10 mouse cellular contexts compared by ENCODE assay signal in genomic region chr16:22022122-22022521, GRCm38 (mm10). TPM values are rescaled to one million over a fixed set of nuclear protein-coding genes. Genes with fewer than 3 reads are reported as not detected.
A peak's percentile ranks its signal among the peaks of the same experiment; 100 is the strongest.
DNase-seq lines count a peak whose midpoint lies in the region; ATAC-seq and TF ChIP-seq lines count a peak whose summit lies in the region.
"Had no signal": no experiment of that assay in that cellular context is flagged by ENCODE, and none has a peak within 500 bp of the region (broad histone marks: within the 10 kb centered on the region; RNA-seq: fewer than 3 reads in every experiment).

No protein-coding gene starts in this region.

- no peak overlapping the region for H3K27ac ChIP-seq in embryonic facial prominence, embryonic 11.5 days (replicated peaks; ENCODE audit: low read depth, low read length)
- H3K27ac ChIP-seq in embryonic facial prominence, embryonic 10.5 days (replicated peaks), result no peak overlapping the region
- no peak overlapping the region for H3K27ac ChIP-seq in lung, embryonic 14.5 days (ENCODE audit: low read depth)
- H3K27ac ChIP-seq: embryonic facial prominence, embryonic 12.5 days had no signal

- no peaks in the 10 kb centered on the region for H3K4me1 ChIP-seq in embryonic facial prominence, embryonic 11.5 days (ENCODE audit: control insufficient read depth, insufficient read depth, low read length)
- H3K4me1 ChIP-seq in embryonic facial prominence, embryonic 10.5 days, result no peaks in the 10 kb centered on the region
- no peaks in the 10 kb centered on the region for H3K4me1 ChIP-seq in lung, embryonic 14.5 days (ENCODE audit: insufficient read depth)
- H3K4me1 ChIP-seq in lung, adult 2 months (ENCODE audit: control insufficient read depth, insufficient read depth, low read length), result no peaks in the 10 kb centered on the region
- H3K4me1 ChIP-seq: embryonic facial prominence, embryonic 12.5 days had no signal

- TF ChIP-seq POLR2A in lung, adult 2 months (IDR thresholded peaks at IDR 0.05; ENCODE audit: borderline replicate concordance, extremely low read depth, low read depth, low read length), result no peak

- TF ChIP-seq CTCF in lung, embryonic 14.5 days (IDR thresholded peaks at IDR 0.05; ENCODE audit: low read depth), result peak; percentile 68
- no peak for TF ChIP-seq CTCF in lung, adult 2 months (IDR thresholded peaks at IDR 0.05; ENCODE audit: insufficient read depth, low read length)

- H3K27me3 ChIP-seq in embryonic facial prominence, embryonic 11.5 days (ENCODE audit: control insufficient read depth, insufficient read depth, low read length), result no peaks in the 10 kb centered on the region
- no peaks in the 10 kb centered on the region for H3K27me3 ChIP-seq in embryonic facial prominence, embryonic 10.5 days (replicated peaks; ENCODE audit: low read depth, poor library complexity, severe bottlenecking)
- no peaks in the 10 kb centered on the region for H3K27me3 ChIP-seq in lung, embryonic 14.5 days (ENCODE audit: insufficient read depth, low read length)
- no peaks in the 10 kb centered on the region for H3K27me3 ChIP-seq in splenic B cell, adult 2 months (ENCODE audit: control insufficient read depth, insufficient read depth, low read length, poor library complexity, severe bottlenecking)
- H3K27me3 ChIP-seq: embryonic facial prominence, embryonic 12.5 days had no signal

- ATAC-seq in embryonic facial prominence, embryonic 11.5 days (replicated peaks; ENCODE audit: insufficient number of reproducible peaks, low FRiP score, low TSS enrichment, low read depth), result no peak
- no peak for ATAC-seq in lung, embryonic 14.5 days (ENCODE audit: insufficient read depth)
- no peak for ATAC-seq in erythroid progenitor cell, adult 5-6 weeks (replicated peaks; ENCODE audit: low FRiP score, poor library complexity, severe bottlenecking)

- no peak overlapping the region for H3K9ac ChIP-seq in embryonic facial prominence, embryonic 11.5 days (replicated peaks; ENCODE audit: low read length)
- no peak overlapping the region for H3K9ac ChIP-seq in lung, embryonic 14.5 days
- H3K9ac ChIP-seq: embryonic facial prominence, embryonic 12.5 days had no signal

- H3K4me2 ChIP-seq in embryonic facial prominence, embryonic 11.5 days (ENCODE audit: low read depth, low read length), result no peak overlapping the region
- no peak overlapping the region for H3K4me2 ChIP-seq in lung, embryonic 14.5 days
- H3K4me2 ChIP-seq: embryonic facial prominence, embryonic 12.5 days; heart, embryonic 11.5 days had no signal

- DNase-seq in embryonic facial prominence, embryonic 11.5 days (ENCODE audit: low spot score), result peak; percentile 13
- DNase-seq in embryonic facial prominence, embryonic 10.5 days (ENCODE audit: low spot score), result no peak
- peak; percentile 42 for DNase-seq in lung, embryonic 14.5 days
- no peak for DNase-seq in lung, adult 2 months
- peak; percentile 82 for DNase-seq in R1 (ENCODE audit: low read depth, low spot score)
- peak; percentile 64 for DNase-seq in splenic B cell, adult 2 months (ENCODE audit: low read depth, low spot score)
- DNase-seq in gastrocnemius, postnatal 25 days, result no peak

- 95% methylated on average over 2 of the region's 2 CpGs for WGBS in embryonic facial prominence, embryonic 11.5 days
- 96% methylated on average over 2 of the region's 2 CpGs for WGBS in embryonic facial prominence, embryonic 10.5 days
- WGBS in lung, embryonic 14.5 days, result 91% methylated on average over 2 of the region's 2 CpGs
- WGBS in lung, adult 2 months, result 96% methylated on average over 2 of the region's 2 CpGs

- peaks cover 4% of the 10 kb centered on the region for H3K9me3 ChIP-seq in embryonic facial prominence, embryonic 11.5 days (replicated peaks; ENCODE audit: control insufficient read depth, low read length)
- peaks cover 6% of the 10 kb centered on the region for H3K9me3 ChIP-seq in embryonic facial prominence, embryonic 10.5 days
- H3K9me3 ChIP-seq in lung, embryonic 14.5 days (ENCODE audit: low read depth, low read length), result peaks cover 6% of the 10 kb centered on the region; the same call in 1 of the 2 replicates

- peaks cover 3% of the 10 kb centered on the region; the same call in 1 of the 2 replicates for H3K36me3 ChIP-seq in embryonic facial prominence, embryonic 11.5 days (replicated peaks; ENCODE audit: control insufficient read depth, insufficient read depth, low read depth, low read length)
- H3K36me3 ChIP-seq in embryonic facial prominence, embryonic 10.5 days (replicated peaks), result peaks cover 96% of the 10 kb centered on the region
- H3K36me3 ChIP-seq in lung, embryonic 14.5 days (ENCODE audit: insufficient read depth), result peaks cover 69% of the 10 kb centered on the region
- peaks cover 15% of the 10 kb centered on the region for H3K36me3 ChIP-seq in splenic B cell, adult 2 months (ENCODE audit: control insufficient read depth, insufficient read depth, low read length, poor library complexity, severe bottlenecking)

- H3K4me3 ChIP-seq in embryonic facial prominence, embryonic 11.5 days (ENCODE audit: low read depth, low read length), result no peak overlapping the region
- H3K4me3 ChIP-seq in embryonic facial prominence, embryonic 10.5 days, result no peak overlapping the region
- H3K4me3 ChIP-seq in lung, embryonic 14.5 days (ENCODE audit: low read depth, low read length), result no peak overlapping the region
- no peak overlapping the region for H3K4me3 ChIP-seq in lung, adult 2 months (replicated peaks; ENCODE audit: extremely low read depth, low read depth, low read length)
- H3K4me3 ChIP-seq: embryonic facial prominence, embryonic 12.5 days had no signal

RNA-seq across cellular contexts. Expression of gene Senp2, which starts 12.8 kb away (rescaled TPM):
- 60.2 and 62.4 TPM in 2 replicates for polyA plus RNA-seq in embryonic facial prominence, embryonic 11.5 days (2014; fragmentation: Nextera tagmentation; extraction: Ambion mirVana)
- polyA plus RNA-seq in embryonic facial prominence, embryonic 10.5 days (2016; fragmentation: Nextera tagmentation; extraction: Ambion mirVana), result 69.1 and 69.8 TPM in 2 replicates
- 52.7 and 53.1 TPM in 2 replicates for polyA plus RNA-seq in lung, embryonic 14.5 days (2014; fragmentation: Nextera tagmentation; extraction: Ambion mirVana)
- 8.1 and 13.7 TPM in 2 replicates for polyA plus RNA-seq in lung, adult 2 months (2012; rRNA removed)
- total RNA-seq in erythroid progenitor cell, adult 5-6 weeks (2015; ENCODE audit: low replicate concordance), result 84.3 and 107 TPM in 2 replicates
- 114 and 119 TPM in 2 replicates for total RNA-seq in erythroid progenitor cell, adult 5-6 weeks (2017; ENCODE audit: low replicate concordance)
- total RNA-seq in gastrocnemius, postnatal 25 days (2021), result 10 to 100 TPM; 22.9 to 27.3 TPM

RNA-seq across cellular contexts. Expression of gene Liph, which starts 26.7 kb away (rescaled TPM):
- polyA plus RNA-seq in embryonic facial prominence, embryonic 11.5 days (2014; fragmentation: Nextera tagmentation; extraction: Ambion mirVana), result not detected in 2 replicates
- polyA plus RNA-seq in embryonic facial prominence, embryonic 10.5 days (2016; fragmentation: Nextera tagmentation; extraction: Ambion mirVana), result 0.20 and 0.52 TPM in 2 replicates
- polyA plus RNA-seq in lung, embryonic 14.5 days (2014; fragmentation: Nextera tagmentation; extraction: Ambion mirVana), result 0.08 and 0.47 TPM in 2 replicates
- 16.5 and 23.6 TPM in 2 replicates for polyA plus RNA-seq in lung, adult 2 months (2012; rRNA removed)
- total RNA-seq in erythroid progenitor cell, adult 5-6 weeks (2015; ENCODE audit: low replicate concordance), result 0.84 TPM in 1 of 2 replicates, not detected in the other
- 2.8 and 4.1 TPM in 2 replicates for total RNA-seq in erythroid progenitor cell, adult 5-6 weeks (2017; ENCODE audit: low replicate concordance)
- total RNA-seq in gastrocnemius, postnatal 25 days (2021), result not detected

Comparison
In these comparisons a context has a peak if more than half of its experiments do, and no peak if none do; other contexts are left out.
1. DNase-seq: peak in embryonic facial prominence, embryonic 11.5 days (single experiment), lung, embryonic 14.5 days (single experiment), R1 (single experiment) and splenic B cell, adult 2 months (single experiment); none in embryonic facial prominence, embryonic 10.5 days (single experiment), lung, adult 2 months (single experiment) and gastrocnemius, postnatal 25 days (single experiment).
2. RNA of gene Liph, which starts 26.7 kb away (polyA plus RNA-seq): 16.5 to 23.6 TPM in lung, adult 2 months; 0.20 to 0.52 TPM in embryonic facial prominence, embryonic 10.5 days, 0.08 to 0.47 TPM in lung, embryonic 14.5 days and not detected in embryonic facial prominence, embryonic 11.5 days; every median in the first group is over 10 times any median in the second.